Mouse (Mus musculus) kidney, embryonic 15.5 days (tissue): Measurements from ENCODE around the gene Osbp2. TPM values are rescaled to one million over a fixed set of nuclear protein-coding genes. Genes with fewer than 3 reads are reported as not detected.
"Not testable (repeated sequence)": the region's sequence is repeated elsewhere in the genome, so short reads cannot be mapped to it uniquely, and the experiment has no call there.

ENCODE experiments used
- ATAC-seq: fragments of 200-750 bp; cut with Nextera tagmentation; replicated peaks from 2 replicates; pipeline ENCODE4 v1.8.0; 2017; ENCODE audit warnings: moderate TSS enrichment; ENCODE audit not compliant: low FRiP score
- H3K27ac ChIP-seq: fragments of 300-500 bp; sonication (generic); 2 replicates; pipeline ENCODE4 v1.5.1; 2015; ENCODE audit warnings: mild to moderate bottlenecking, inconsistent platforms
- H3K27me3 ChIP-seq: fragments of 300-500 bp; sonication (generic); 2 replicates; pipeline ENCODE4 v1.6.1; 2015; ENCODE audit warnings: inconsistent platforms
- H3K36me3 ChIP-seq: fragments of 300-500 bp; sonication (generic); 2 replicates; pipeline ENCODE4 v1.6.1; 2015; ENCODE audit warnings: inconsistent platforms
- H3K4me1 ChIP-seq: fragments of 300-500 bp; sonication (generic); 2 replicates; pipeline ENCODE4 v1.6.1; 2015; ENCODE audit warnings: inconsistent platforms
- H3K4me2 ChIP-seq: fragments of 300-500 bp; sonication (generic); 2 replicates; pipeline ENCODE4 v1.6.1; 2015; ENCODE audit warnings: moderate library complexity, mild to moderate bottlenecking, inconsistent platforms
- H3K4me3 ChIP-seq: fragments of 300-500 bp; sonication (generic); replicated peaks from 2 replicates; pipeline ENCODE4 v1.5.1; 2015; ENCODE audit warnings: mild to moderate bottlenecking, inconsistent platforms
- H3K9ac ChIP-seq: fragments of 300-500 bp; sonication (generic); 2 replicates; pipeline ENCODE4 v1.6.1; 2015; ENCODE audit warnings: mild to moderate bottlenecking, inconsistent platforms
- H3K9me3 ChIP-seq: fragments of 300-500 bp; sonication (generic); replicated peaks from 2 replicates; pipeline ENCODE4 v1.6.1; 2016; ENCODE audit warnings: inconsistent platforms
- WGBS: fragments of 180-500 bp; shearing (Covaris S2); methylation state at CpG from one replicate; pipeline ENCODE4 v1.1.7; 2015; ENCODE audit warnings: mixed read lengths; 5-methylcytosine and 5-hydroxymethylcytosine counted together
- polyA plus RNA-seq: library from polyadenylated mRNA; unstranded; fragments of >200 nt; fragmentation: Nextera tagmentation; extraction: Ambion mirVana; gene quantifications from 2 replicates; pipeline ENCODE4 v1.2.1, GENCODE M21; 2015

Osbp2 gene
- polyA plus RNA-seq, result 0.78 and 0.91 TPM in 2 replicates

DNA sequence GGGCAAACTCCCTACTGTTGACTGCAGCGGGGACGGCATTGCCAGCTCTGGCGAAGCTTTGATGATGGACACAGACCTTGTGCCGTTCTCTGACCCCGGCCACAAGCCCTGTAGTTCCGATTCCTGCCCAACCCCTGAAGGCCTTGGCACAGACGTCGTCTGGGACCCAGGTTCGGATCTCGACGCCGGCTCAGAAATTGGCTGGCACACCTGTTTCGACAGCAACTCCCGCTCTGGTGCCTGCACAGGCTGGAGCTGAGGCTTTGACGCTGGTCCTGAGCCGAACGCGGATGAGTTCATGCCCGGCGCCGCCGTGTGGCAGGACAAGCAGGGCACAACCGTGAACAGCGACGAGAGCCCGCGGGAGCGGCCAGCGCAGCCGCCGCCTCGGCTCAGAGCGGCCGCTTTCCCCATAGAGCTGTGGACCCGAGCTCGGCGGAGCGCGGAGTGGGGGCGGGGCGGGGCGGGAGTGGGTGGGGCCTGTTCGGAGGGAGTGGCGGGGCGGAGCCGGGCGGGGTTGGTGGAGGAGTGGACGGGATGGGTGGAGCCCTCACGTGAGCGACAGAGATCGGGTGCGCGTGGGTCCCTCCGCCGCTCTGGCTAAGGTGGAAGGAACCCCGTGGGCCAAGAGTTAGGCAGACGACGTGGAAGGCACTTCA is at the start of gene Osbp2:
Osbp2 (minus strand) TSS at position 450 of the 659 bp plus-strand sequence.
- Histone ChIP-seq H3K27me3 (peaks cover 28% of the 10 kb centered on the region), H3K27ac (0 out of 2 replicates have a peak within 1 kb of the TSS, but pooled peaks have one; percentile 18), H3K4me1 (peaks cover 21% of the 10 kb centered on the region), H3K4me3 (peak within 1 kb of the TSS; percentile 55), H3K36me3 (no peaks in the 10 kb centered on the region), H3K9ac (peak within 1 kb of the TSS; percentile 46), H3K4me2 (peak within 1 kb of the TSS; percentile 92), H3K9me3 (no peaks in the 10 kb centered on the region)
- 4% methylated on average over 56 of the region's 58 CpGs for WGBS
- ATAC-seq, result peak; percentile 93

DNA sequence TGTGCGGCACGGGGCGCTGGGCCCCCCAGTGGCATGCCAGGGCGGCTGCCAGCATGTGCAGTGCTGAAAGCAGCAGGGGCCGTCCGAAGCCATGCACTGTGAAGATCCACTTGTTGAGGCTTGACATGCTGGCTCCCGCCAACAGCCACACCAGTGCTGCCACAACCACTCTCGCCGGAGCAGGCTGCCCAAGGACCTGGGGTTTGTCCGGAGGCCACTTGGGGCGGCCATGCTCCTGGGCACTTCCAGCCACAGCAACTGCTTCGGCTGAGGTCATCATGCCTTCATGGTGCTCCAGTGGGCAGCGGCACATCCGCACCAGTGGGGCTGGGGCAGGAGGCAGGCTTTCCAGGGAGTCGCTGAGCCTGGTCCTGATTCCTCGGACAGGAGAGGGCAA is 49.2 kb upstream of the Osbp2 start:
- H3K36me3 ChIP-seq, result peaks cover 3% of the 10 kb centered on the region; the same call in 1 of the 2 replicates
- H3K9me3 ChIP-seq, result no peaks in the 10 kb centered on the region
- peak overlapping the region; percentile 66 for H3K4me3 ChIP-seq
- H3K4me2 ChIP-seq, result peak overlapping the region; percentile 94
- H3K27me3 ChIP-seq, result peaks cover 17% of the 10 kb centered on the region
- ATAC-seq, result peak; percentile 7
- H3K27ac ChIP-seq, result no peak overlapping the region
- 1% methylated on average over 16 of the region's 16 CpGs for WGBS
- H3K4me1 ChIP-seq, result peaks cover 42% of the 10 kb centered on the region
- H3K9ac ChIP-seq, result peak overlapping the region; percentile 37

DNA sequence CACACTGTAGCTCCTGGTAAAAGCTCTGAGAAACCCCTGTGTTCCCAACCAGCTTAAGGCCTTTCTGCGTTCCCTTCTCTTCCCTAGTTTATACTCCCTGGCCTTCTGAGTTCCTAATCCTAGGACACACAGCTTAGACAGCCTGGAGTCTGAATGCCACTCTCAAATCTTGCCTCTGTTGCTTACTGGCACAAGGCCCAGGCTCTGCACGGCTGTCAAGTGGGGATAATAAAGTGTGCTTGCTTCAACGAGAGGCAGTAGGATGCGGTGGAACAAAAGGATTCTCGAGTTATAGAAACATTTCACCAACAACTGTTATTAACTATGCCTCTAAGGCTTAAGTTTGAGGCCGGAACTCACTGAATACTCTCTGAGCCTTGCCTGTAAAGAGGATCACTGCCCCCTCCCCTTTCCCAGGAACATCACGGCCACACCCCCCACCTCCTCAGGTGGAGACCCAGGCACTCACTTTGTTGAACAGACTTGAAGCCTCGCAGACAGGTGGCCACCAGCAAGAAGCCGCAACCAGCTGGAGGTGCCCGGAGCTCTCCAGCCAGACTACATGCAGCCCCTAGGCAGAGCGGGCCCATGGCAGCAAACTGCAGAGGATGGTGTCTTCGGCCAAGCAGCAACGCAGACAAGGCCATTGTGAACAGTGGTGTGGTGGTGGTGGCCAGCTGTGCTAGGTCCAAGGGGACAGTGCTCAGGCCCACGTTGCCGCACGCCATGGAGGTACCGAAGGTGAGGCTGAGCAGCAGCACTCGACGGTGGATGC is 48.6 kb upstream of the Osbp2 start:
- Histone ChIP-seq H3K36me3 (peaks cover 1% of the 10 kb centered on the region; the same call in 1 of the 2 replicates), H3K4me1 (peaks cover 42% of the 10 kb centered on the region), H3K4me3 (peak overlapping the region; percentile 66), H3K9ac (0 out of 2 replicates have a peak overlapping the region, but pooled peaks have one; percentile 37), H3K27me3 (peaks cover 17% of the 10 kb centered on the region), H3K4me2 (peak overlapping the region; percentile 94), H3K9me3 (no peaks in the 10 kb centered on the region), H3K27ac (no peak overlapping the region)
- ATAC-seq, result no peak
- WGBS, result 23% methylated on average over 19 of the region's 19 CpGs

DNA sequence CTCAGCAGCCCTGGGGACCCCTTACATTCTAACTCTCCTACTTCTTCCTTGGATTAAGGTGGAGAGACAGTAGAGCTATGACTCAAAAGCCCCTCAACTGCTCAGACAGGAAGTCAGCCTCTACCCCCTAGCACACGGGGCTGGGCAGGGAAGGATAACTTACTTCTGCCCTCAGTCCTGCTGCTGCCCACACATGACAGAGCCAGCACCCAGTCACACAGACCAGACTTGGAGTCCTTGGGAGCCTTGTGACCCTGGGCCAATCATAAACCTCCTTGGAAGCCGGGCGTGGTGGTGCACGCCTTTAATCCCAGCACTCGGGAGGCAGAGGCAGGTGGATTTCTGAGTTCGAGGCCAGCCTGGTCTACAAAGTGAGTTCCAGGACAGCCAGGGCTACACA is 47.7 kb upstream of the Osbp2 start:
- Histone ChIP-seq H3K27me3 (peaks cover 17% of the 10 kb centered on the region), H3K4me2 (peak overlapping the region; percentile 19; the same call in 1 of the 2 replicates), H3K4me1 (peaks cover 42% of the 10 kb centered on the region)
- not testable (repeated sequence) for H3K9ac ChIP-seq, H3K36me3 ChIP-seq, H3K9me3 ChIP-seq, H3K4me3 ChIP-seq, H3K27ac ChIP-seq, ATAC-seq
- 95% methylated on average over 6 of the region's 6 CpGs for WGBS

DNA sequence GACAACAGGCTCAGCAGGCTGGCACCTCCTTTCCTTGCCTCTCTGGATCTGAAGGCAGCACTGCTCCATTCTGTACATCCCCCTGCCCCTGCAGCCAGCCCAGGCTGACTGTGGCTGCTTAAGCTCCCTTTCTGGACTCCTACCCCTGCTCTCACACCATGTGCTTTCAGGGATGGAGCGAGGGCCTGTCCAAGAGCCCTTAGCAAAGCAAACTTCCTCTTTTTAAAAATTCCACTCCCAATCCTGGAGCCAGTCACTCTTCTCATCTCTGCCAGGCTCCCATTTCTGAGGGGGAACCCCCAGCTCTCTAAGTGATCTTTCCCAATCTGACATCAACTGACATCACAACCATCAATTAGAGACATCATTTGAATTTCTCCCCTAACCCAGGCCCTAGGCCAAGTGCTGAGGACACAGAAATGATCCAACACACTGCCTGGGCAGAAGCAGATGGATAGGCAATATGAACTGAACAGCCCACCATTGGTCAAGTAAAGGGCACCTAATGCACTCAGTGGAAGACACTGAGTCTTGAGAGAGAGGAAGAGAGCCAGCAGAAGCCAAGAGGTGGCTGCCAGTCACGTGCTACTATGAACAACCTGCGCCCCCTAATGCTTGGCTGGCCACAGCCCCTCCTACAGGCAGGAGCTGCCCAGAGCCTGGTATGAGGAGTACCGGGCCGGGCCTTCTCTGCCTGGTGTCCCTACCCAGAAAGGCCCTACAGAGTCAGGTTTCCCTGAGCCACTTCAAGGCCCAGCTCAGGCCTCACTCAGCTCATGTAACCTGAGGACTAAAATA is 47.0 kb upstream of the Osbp2 start:
- no peaks in the 10 kb centered on the region for H3K36me3 ChIP-seq
- WGBS, result 51% methylated on average over 5 of the region's 5 CpGs
- H3K4me2 ChIP-seq, result peak overlapping the region; percentile 19; the same call in 1 of the 2 replicates
- H3K4me3 ChIP-seq, result no peak overlapping the region
- no peak overlapping the region for H3K9ac ChIP-seq
- H3K9me3 ChIP-seq, result no peaks in the 10 kb centered on the region
- peaks cover 17% of the 10 kb centered on the region for H3K27me3 ChIP-seq
- H3K27ac ChIP-seq, result no peak overlapping the region
- ATAC-seq, result no peak
- H3K4me1 ChIP-seq, result peaks cover 42% of the 10 kb centered on the region

GRCm38 (mm10) chr11:3909236-3909635 is 45.5 kb upstream of the Osbp2 start:
- H3K4me2 ChIP-seq, result no peak overlapping the region
- H3K9ac ChIP-seq, result no peak overlapping the region
- no peak for ATAC-seq
- peaks cover 17% of the 10 kb centered on the region for H3K27me3 ChIP-seq
- H3K9me3 ChIP-seq, result no peaks in the 10 kb centered on the region
- no peak overlapping the region for H3K27ac ChIP-seq
- peaks cover 37% of the 10 kb centered on the region for H3K4me1 ChIP-seq
- 89% methylated on average over 4 of the region's 4 CpGs for WGBS
- no peaks in the 10 kb centered on the region for H3K36me3 ChIP-seq
- H3K4me3 ChIP-seq, result no peak overlapping the region

DNA sequence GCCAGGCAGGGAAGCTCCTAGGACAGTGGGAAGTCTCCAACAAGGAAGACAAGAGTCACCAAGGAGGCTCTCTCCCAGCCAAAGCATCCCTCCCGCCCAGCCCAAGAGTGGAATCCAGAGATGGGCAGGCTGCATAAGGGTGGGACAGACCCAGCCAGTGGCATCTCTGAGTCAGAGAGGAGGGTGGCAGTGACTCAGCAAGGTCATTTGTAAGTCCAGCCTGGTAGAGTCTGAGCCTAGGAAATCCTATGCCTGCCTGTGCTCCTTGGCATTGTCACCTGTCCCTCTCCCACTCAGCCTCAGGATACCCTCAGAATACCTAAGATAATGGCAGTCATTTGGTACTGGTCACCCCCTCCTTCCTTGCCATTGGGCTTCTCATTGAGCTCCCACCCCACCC is 41.7 kb upstream of the Osbp2 start:
- no peak for ATAC-seq
- 86% methylated on average over 1 of the region's 1 CpGs for WGBS

DNA sequence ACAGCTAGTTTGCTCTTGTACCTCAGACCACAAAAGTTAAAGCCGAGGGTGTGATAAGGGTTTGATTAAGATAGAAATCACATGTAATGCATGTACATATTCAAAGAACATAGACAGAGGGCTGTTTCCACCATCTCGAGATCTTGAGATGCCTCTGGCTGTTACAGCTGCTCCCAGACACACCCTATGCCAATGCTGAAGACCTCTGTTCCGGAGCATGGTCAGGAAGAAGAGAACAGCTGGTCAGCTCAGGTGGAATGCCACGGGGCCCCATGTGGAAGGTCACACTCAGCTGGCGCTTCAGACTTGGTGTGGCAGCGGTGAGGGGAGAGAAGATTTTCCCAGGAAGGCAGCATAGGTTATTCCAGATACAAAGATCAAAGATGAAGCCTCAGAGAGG is 41.0 kb upstream of the Osbp2 start:
- no peak overlapping the region for H3K27ac ChIP-seq
- H3K4me2 ChIP-seq, result no peak overlapping the region
- ATAC-seq, result no peak
- no peak overlapping the region for H3K9ac ChIP-seq
- H3K4me3 ChIP-seq, result no peak overlapping the region
- no peaks in the 10 kb centered on the region for H3K36me3 ChIP-seq
- peaks cover 7% of the 10 kb centered on the region; the same call in 1 of the 2 replicates for H3K4me1 ChIP-seq
- WGBS, result 69% methylated on average over 6 of the region's 6 CpGs
- no peaks in the 10 kb centered on the region for H3K27me3 ChIP-seq
- no peaks in the 10 kb centered on the region for H3K9me3 ChIP-seq

More for the DNA sequence above, 41.7 kb upstream of the Osbp2 start:
- Histone ChIP-seq H3K9ac (no peak overlapping the region), H3K9me3 (no peaks in the 10 kb centered on the region), H3K27me3 (no peaks in the 10 kb centered on the region), H3K36me3 (no peaks in the 10 kb centered on the region), H3K27ac (no peak overlapping the region), H3K4me1 (peaks cover 5% of the 10 kb centered on the region; the same call in 1 of the 2 replicates), H3K4me2 (no peak overlapping the region), H3K4me3 (no peak overlapping the region)

GRCm38 (mm10) chr11:3903046-3903445 is 39.3 kb upstream of the Osbp2 start:
- Histone ChIP-seq H3K9ac (no peak overlapping the region), H3K27ac (no peak overlapping the region), H3K9me3 (no peaks in the 10 kb centered on the region), H3K36me3 (peaks cover 12% of the 10 kb centered on the region), H3K27me3 (no peaks in the 10 kb centered on the region), H3K4me2 (no peak overlapping the region), H3K4me1 (peaks cover 7% of the 10 kb centered on the region; the same call in 1 of the 2 replicates), H3K4me3 (no peak overlapping the region)
- ATAC-seq, result no peak
- 79% methylated on average over 5 of the region's 5 CpGs for WGBS

DNA sequence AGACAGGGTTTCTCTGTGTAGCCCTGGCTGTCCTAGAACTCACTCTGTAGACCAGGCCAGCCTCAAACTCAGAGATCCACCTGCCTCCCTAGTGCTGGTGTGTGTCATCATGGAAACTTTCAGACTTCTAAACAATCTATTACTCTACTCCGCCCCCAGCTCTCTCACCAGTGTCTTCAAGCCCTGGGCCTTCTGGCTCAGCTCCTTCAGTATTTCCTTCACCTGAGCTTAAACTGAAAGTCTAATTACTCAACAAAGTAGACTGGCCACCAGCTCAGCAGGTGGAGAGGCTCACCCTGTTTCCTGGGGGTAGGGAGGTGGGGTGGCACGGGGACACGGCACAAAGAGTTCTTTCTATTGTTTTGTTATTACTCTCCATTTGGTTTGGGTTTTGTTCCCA is 38.8 kb upstream of the Osbp2 start:
- no peak overlapping the region for H3K4me2 ChIP-seq
- 88% methylated on average over 3 of the region's 3 CpGs for WGBS
- no peak for ATAC-seq
- H3K27ac ChIP-seq, result no peak overlapping the region
- no peak overlapping the region for H3K9ac ChIP-seq
- no peak overlapping the region for H3K4me3 ChIP-seq
- peaks cover 7% of the 10 kb centered on the region; the same call in 1 of the 2 replicates for H3K4me1 ChIP-seq
- H3K9me3 ChIP-seq, result no peaks in the 10 kb centered on the region
- H3K36me3 ChIP-seq, result peaks cover 18% of the 10 kb centered on the region
- H3K27me3 ChIP-seq, result no peaks in the 10 kb centered on the region

DNA sequence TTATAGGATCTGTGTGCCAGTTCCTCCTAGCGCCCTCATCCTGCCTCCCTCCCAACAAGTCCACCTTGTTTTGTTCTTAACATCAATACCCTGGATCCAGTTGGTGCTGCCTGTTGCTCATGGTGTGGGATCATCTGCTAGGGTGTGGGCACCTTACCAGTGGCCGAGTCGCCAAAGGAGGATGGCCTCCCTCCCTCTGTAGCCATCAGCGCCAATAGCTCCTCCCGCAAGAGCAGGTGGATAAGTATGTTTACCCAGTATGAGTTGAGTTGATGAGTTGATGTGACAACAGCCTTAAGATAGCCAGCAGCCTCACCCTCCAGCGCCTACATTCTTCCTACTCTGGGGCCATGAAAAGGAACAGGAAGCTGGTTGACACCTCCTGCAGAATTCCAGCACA is 36.6 kb upstream of the Osbp2 start:
- Histone ChIP-seq H3K4me2 (no peak overlapping the region), H3K4me1 (peaks cover 10% of the 10 kb centered on the region; the same call in 1 of the 2 replicates), H3K9ac (no peak overlapping the region), H3K9me3 (no peaks in the 10 kb centered on the region), H3K36me3 (peaks cover 25% of the 10 kb centered on the region), H3K27ac (no peak overlapping the region), H3K27me3 (no peaks in the 10 kb centered on the region), H3K4me3 (no peak overlapping the region)
- ATAC-seq, result no peak
- 81% methylated on average over 6 of the region's 6 CpGs for WGBS
